Mouse (Mus musculus) heart, postnatal 10 days (tissue): ENCODE measurements around the gene Neu2. TPM values are rescaled to one million over a fixed set of nuclear protein-coding genes. Genes with fewer than 3 reads are reported as not detected.

Experiments used
- DNase-seq, 2 experiments: peaks; one replicate each; pipeline ENCODE4 v3.0.0; 2021
- intact Hi-C: fragments of 180-260 bp; cut with DNase I; formaldehyde crosslinking; loops from one replicate; pipeline ENCODE4 v1.15.1; 2025
- total RNA-seq, 2 experiments: library from RNA; stranded (reverse); gene quantifications; 2 replicates each; pipeline ENCODE4 v1.2.3; 2021

The Neu2 gene
- total RNA-seq, 2 experiments from 2014 or later = not detected

DNA sequence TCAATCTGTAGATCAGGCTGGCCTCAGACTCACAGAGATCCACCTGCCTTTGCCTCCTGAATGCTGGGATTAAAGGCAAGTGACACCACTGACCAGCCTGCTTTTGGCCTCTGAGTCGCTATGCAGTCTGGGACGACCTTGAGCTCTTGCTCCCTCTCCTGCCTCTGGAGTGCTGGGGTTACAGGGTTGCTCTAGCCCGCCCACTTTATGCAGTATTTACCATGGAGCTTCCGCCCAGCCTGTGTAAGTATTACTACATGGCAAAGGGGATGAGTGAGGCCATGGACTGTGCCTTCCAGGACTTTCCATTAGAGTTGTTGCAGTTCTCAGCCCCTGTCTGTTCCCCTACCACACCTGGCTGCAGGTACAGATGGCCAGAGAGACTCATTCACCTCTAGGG lies 22.7 kb downstream of the Neu2 start:
- DNase-seq = no peak
- intact Hi-C loops = no loop called here

GRCm38 (mm10) chr1:87534118-87534517 lies 24.4 kb downstream of the Neu2 start:
- no peak for DNase-seq
- intact Hi-C loops = no loop called here

GRCm38 (mm10) chr1:87537008-87537407 lies 27.3 kb downstream of the Neu2 start:
- no peak for DNase-seq
- intact Hi-C loops = no loop called here

DNA sequence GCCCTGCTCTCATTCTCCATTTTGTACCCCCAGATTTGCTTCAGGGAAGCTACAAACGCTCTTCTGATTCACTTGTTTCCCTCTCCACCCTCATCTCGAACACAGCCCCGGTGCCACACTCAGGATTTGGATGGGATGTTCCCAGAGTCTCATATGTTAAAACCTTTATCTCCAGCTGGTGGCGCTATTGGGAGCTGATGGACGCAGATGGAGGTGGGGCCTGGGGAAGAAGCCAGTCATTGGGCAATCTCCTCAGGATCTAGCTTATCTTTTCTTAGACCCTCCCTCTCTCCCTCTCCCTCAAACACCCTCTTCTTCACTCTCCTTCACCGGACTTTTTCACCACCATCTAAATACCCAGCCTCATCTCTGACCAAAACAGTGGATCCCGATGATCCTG lies 31.9 kb downstream of the Neu2 start:
- intact Hi-C loops = no loop called here
- DNase-seq = peak in 1 of 2 experiments; percentile 20

DNA sequence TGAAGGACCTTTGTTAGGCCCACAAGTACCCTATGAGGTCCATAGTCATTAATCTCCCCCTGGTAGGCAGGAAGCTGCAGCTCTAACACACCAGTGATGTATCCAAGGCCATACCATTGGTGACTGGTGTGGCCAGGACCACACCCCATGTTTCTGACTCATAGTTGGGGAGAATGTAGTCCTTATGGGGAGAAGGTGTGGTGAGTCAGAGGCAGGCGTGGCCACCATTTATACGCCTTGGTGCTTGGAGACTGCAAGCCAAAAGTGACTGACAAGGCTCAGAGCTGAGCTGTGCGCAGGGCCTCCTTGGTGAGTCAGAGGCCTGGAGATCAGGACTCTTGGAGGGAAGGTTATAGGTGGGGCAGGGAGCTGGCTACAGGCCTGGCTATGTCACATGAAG lies 41.3 kb downstream of the Neu2 start:
- no peak for DNase-seq
- intact Hi-C loops = no loop called here

GRCm38 (mm10) chr1:87553586-87553985 lies 43.9 kb downstream of the Neu2 start:
- intact Hi-C loops = no loop called here
- no peak for DNase-seq

DNA sequence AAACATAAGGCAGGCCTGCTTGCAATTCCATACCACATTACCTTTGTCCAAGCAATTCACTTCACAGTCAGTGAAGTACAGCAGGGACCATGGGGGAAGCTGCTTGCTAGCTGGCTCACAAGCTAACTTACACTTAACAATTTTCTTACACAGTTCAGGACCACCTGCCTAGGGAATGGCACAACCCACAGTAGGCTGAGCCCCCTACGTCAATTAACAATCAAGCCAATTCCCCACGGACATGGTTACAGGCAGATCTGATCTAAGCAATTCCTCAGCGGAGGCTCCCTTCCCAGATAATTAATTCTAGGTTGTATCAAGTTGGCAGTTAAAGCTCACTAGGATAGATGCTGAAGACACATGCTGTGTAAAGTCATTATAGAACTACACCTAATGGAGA lies 53.3 kb downstream of the Neu2 start:
- intact Hi-C loops = no loop called here
- DNase-seq = no peak

DNA sequence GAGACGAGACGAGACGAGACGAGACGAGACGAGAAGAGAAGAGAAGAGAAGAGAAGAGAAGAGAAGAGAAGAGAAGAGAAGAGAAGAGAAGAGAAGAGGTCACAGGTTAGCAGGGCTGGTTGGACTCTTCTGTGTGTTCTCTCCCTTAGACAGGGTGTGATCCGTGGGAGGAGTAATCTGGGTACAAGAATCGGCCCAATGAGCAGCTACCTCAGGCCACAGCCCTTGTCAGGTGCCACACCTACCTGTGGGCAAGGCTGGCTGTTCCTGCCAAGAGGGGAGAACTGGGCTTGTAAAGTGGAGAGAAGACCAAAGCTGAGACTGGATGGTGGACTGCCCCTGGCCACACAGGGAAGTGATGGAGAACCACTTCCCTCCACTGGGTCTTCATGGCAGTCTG lies 56.1 kb downstream of the Neu2 start:
- DNase-seq = no peak
- intact Hi-C loops = no loop called here

DNA sequence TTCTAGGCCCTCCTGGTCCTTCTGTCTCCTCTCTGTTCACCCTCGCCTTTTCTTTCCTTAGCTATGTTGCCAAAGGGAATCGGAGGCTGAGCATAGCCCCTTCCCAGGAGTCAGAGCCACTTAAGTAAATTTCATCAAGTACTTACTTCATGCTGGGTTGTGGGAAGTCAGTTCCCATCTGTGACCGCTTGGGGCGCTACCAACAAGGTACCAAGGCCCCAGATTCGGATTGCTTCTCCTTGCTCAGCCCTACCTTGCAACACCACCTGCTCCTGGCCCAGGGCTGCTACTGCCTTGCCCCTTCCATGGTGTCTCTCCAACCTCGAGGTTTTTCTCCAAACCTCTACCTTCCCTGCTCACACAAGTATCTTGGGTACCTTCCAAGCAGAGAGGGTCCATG lies 58.7 kb downstream of the Neu2 start:
- no peak for DNase-seq
- intact Hi-C loops = no loop called here

DNA sequence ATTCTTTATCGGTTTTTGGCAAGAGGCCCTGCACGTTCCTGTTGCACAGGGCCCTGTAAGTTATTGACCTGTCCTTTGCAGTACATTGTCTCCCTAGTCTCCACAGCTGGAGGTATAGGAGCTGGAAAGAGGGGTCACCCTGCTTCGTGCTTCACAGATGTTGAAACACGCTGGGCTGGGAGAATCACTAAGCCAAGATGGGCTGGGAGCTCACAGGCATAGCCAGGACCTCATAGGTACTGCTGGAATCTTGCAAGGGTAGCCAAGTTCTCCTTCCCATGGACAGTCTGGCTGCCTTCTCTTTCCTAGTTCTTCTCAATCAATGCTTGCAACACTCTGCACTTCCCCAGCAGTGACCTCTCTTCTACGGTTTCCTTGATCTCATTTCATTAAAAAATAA lies 63.6 kb downstream of the Neu2 start:
- intact Hi-C loops = no loop called here

DNA sequence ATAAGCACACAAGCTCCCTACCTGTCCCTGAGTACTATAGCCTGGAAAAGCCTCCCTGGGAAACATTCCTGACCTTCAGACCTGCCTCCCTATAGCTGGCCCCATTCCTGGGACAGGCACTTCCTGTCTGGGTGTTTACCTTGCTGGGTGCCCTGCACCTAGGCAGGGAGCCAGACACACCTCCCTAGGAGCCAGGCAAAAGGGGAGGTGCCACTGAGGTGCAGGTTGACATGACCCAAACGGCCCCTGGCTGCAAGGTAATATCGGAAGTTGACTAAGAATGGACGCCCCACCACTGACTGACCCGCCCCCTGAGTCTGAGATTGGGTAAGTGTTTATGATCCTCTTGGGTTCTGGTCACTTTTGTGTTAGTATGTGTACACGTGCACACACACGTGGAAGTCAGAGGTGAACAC lies 64.1 kb downstream of the Neu2 start, which contains the start of gene Ngef:
Gene Ngef (minus strand): TSS at position 71 of the 416 bp plus-strand sequence.
- intact Hi-C loops = no loop called here
- no peak for DNase-seq

More for the DNA sequence above, 63.6 kb downstream of the Neu2 start:
- DNase-seq = no peak

GRCm38 (mm10) chr1:87574353-87574752 lies 64.7 kb downstream of the Neu2 start:
- intact Hi-C loops = no loop called here
- no peak for DNase-seq

GRCm38 (mm10) chr1:87574785-87575184 lies 65.1 kb downstream of the Neu2 start:
- DNase-seq = peak; percentile 60 to 62
- intact Hi-C loops = no loop called here

- no peak for DNase-seq
- intact Hi-C loops = no loop called here
These were observed 69.3 kb downstream of the Neu2 start for GRCm38 (mm10) chr1:87578965-87579364.

- intact Hi-C loops = no loop called here
- DNase-seq = no peak
These were observed 71.1 kb downstream of the Neu2 start for GRCm38 (mm10) chr1:87580824-87581223.

GRCm38 (mm10) chr1:87589162-87589561 lies 79.5 kb downstream of the Neu2 start:
- no peak for DNase-seq
- intact Hi-C loops = no loop called here

GRCm38 (mm10) chr1:87589980-87590379 lies 80.3 kb downstream of the Neu2 start:
- intact Hi-C loops = no loop called here

GRCm38 (mm10) chr1:87594261-87594660 lies 84.6 kb downstream of the Neu2 start:
- intact Hi-C loops = no loop called here
- DNase-seq = peak; percentile 36 to 42

More at GRCm38 (mm10) chr1:87589980-87590379, 80.3 kb downstream of the Neu2 start:
- no peak for DNase-seq

GRCm38 (mm10) chr1:87594671-87595070 lies 85.0 kb downstream of the Neu2 start:
- intact Hi-C loops = no loop called here
- DNase-seq = no peak

DNA sequence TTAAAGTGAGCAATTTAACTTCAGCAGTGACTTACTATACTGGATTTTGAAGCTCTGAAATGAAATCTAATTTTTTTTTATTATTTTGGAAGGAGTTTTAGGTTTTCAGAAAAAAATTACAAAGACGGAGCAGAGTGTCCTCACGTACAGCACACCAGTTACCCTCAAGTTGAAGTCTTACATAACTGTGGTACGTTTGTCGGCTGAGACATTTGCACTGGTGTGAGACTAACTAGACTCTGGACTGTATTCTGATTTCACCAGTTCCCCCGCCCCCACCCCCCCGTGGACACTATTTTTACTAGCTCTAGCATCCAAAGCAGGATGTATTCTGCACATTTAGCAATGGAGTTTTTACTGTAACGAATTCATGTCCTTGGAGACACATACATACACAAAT lies 90.8 kb downstream of the Neu2 start:
- intact Hi-C loops = no loop called here

GRCm38 (mm10) chr1:87601801-87602200 lies 92.1 kb downstream of the Neu2 start:
- DNase-seq = no peak
- intact Hi-C loops = no loop called here

More for the DNA sequence above, 90.8 kb downstream of the Neu2 start:
- no peak for DNase-seq

DNA sequence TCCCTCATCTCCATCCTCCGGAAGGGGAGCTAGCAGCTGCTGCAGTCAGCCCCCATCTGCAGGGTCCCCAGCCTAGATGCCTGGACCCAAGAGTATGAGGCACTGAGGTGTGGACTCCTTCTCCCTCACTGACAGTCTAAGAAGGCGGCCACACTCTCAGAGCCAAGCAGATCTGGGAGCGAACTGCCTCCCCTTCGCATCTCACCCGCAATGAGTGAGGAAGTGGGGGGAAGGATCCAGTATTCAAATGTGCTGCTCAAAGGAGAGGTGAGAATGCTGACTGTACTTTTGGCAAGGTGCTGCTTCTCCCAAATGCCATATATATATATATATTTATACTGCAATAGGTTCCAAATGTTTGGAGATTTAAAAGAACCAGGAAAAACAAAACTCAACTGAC lies 93.7 kb downstream of the Neu2 start:
- intact Hi-C loops = no loop called here
- DNase-seq = no peak

GRCm38 (mm10) chr1:87605296-87605695 lies 95.6 kb downstream of the Neu2 start:
- no peak for DNase-seq
- intact Hi-C loops = loop anchor here (5.0 kb wide), 2 partner anchors 133 to 158 kb away; partner anchors contain the start of gene Snorc
